Mouse (Mus musculus) macrophage (primary cell): ENCODE data around the gene Ltn1. TPM values are rescaled to one million over a fixed set of nuclear protein-coding genes. Genes with fewer than 3 reads are reported as not detected.

ENCODE experiments used
- H3K27ac ChIP-seq: fragments of 350-480 bp; formaldehyde crosslinking; 2 replicates; pipeline ENCODE4 v1.9.0; 2021
- H3K36me3 ChIP-seq: fragments of 350-480 bp; formaldehyde crosslinking; 2 replicates; pipeline ENCODE4 v1.9.0; 2021; ENCODE audit errors: inconsistent target
- H3K4me3 ChIP-seq: fragments of 350-480 bp; formaldehyde crosslinking; 2 replicates; pipeline ENCODE4 v1.9.0; 2021; ENCODE audit errors: inconsistent target
- H3K79me2 ChIP-seq: fragments of 350-480 bp; formaldehyde crosslinking; 2 replicates; pipeline ENCODE4 v1.9.0; 2021; ENCODE audit errors: inconsistent target
- WGBS: methylation state at CpG from one replicate; pipeline ENCODE4 v1.1.7; 2026; ENCODE audit warnings: inconsistent platforms; ENCODE audit not compliant: missing documents; 5-methylcytosine and 5-hydroxymethylcytosine counted together
- polyA plus RNA-seq: library from polyadenylated mRNA; stranded (reverse); fragments of 250-400 nt; gene quantifications from 3 replicates; pipeline ENCODE4 v1.2.4, GENCODE M21; 2018; ENCODE audit warnings: inconsistent platforms
- total RNA-seq, 78 experiments: library from RNA; depleted of rRNA; stranded (reverse); fragments of 250-400 nt; gene quantifications; 1 replicate in 9 of 78; 2 replicates in 24 of 78; 3 replicates in 43 of 78; 4 replicates in 2 of 78; pipeline ENCODE4 v1.2.4; 2018; ENCODE audit warnings: inconsistent platforms in 56 of 78

The Ltn1 gene
- 10 to 100 TPM; 25.5 to 70.2 (median 49.2) TPM for total RNA-seq (2018; cell fraction: chromatin; rRNA removed)
- total RNA-seq (2018; cell fraction: cytosol; rRNA removed): 10 to 100 TPM; 11.4 to 22.1 (median 17.0) TPM
- 10 to 100 TPM; 21.0 to 47.3 (median 30.2) TPM for total RNA-seq (2018; cell fraction: nucleus; rRNA removed)
- polyA plus RNA-seq: 9.2 to 17.3 TPM (median 11.8 TPM) in 3 replicates

DNA sequence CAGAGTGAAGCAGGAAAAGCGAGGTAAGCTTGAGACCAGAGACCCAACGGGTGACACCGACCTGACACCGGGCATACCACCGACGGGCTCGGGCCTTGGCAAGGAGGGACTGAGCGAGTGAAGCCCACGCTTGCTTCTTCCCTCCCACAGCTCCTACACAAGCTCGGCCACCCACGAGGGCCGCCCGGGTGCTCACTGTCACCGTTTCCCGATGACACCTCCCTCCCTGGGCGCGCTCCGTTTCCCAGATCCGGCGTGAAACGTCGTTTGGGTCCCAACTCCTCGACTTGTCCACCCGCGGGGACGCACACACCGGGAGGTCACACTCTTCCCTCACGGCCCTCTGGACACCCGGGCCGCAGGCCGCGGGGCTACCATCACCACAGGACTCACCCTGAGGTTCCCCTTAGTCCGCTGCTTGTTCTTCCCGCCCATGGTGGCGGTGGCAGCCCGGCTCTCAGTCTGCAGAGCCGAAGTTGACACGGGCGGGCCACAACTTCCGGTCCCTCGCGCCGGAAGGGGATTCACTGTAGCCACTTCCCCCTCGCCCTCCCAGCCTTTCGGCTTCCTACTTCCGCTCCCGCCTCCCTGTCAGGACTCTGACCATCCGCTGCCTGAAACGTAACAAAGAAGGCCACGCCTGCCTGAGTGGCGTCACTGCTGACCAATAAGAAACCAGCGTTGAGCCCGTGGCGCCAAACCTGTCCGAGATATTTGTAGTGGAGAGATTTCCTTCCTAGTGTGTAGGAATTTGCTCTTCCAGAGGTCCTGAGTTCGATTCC lies at the start of gene Ltn1:
Ltn1 (minus strand) TSS at position 580 of the 782 bp plus-strand sequence.
- Histone ChIP-seq H3K36me3 (peaks cover 5% of the 10 kb centered on the region; the same call in 1 of the 2 replicates), H3K27ac (peak within 1 kb of the TSS; percentile 35), H3K4me3 (peak within 1 kb of the TSS; percentile 85), H3K79me2 (peaks cover 51% of the 10 kb centered on the region)
- 1% methylated on average over 49 of the region's 56 CpGs for WGBS

DNA sequence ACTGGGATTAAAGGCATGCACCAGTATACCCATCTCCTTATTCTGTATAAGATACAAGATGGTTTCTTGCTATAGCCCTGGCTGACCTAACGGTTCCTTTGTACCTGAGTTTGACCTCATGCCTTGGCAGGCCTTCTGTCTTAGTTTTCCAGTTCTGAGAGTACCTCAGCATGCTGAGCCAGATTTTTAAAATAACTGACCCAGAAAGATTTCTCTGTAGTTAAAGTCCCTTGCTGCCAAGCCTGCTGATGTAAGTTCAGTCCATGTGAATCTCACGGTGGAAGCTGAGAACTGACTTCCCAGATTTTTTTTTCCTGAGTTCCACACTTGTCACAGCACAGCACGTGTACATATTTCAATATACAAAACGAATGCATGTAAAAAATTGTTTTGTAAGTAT lies 38.2 kb upstream of the Ltn1 start:
- no peak overlapping the region for H3K27ac ChIP-seq
- H3K4me3 ChIP-seq: no peak overlapping the region
- 91% methylated on average over 4 of the region's 4 CpGs for WGBS
- peaks cover 89% of the 10 kb centered on the region for H3K36me3 ChIP-seq
- no peaks in the 10 kb centered on the region for H3K79me2 ChIP-seq

DNA sequence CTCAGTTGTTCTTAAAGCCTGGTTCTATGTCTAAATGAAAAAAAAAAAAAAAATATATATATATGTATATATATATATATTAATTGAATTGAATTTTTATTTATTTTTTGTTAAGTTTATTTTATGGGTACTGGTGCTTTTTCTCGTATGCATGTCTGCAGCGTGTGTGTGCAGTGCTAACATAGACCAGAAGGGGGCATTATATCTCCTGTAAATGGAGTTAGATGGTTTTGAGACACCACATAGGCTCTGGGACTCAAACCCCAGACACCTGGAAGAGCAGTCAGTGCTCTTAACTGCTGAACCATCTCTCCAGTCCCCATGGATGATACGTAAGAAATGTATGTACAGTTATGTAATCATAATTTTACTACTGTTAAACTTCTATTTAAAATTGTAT lies 26.3 kb upstream of the Ltn1 start:
- Histone ChIP-seq H3K36me3 (peaks cover 40% of the 10 kb centered on the region), H3K79me2 (peaks cover 81% of the 10 kb centered on the region), H3K4me3 (no peak overlapping the region), H3K27ac (no peak overlapping the region)
- WGBS: 93% methylated on average over 3 of the region's 3 CpGs

DNA sequence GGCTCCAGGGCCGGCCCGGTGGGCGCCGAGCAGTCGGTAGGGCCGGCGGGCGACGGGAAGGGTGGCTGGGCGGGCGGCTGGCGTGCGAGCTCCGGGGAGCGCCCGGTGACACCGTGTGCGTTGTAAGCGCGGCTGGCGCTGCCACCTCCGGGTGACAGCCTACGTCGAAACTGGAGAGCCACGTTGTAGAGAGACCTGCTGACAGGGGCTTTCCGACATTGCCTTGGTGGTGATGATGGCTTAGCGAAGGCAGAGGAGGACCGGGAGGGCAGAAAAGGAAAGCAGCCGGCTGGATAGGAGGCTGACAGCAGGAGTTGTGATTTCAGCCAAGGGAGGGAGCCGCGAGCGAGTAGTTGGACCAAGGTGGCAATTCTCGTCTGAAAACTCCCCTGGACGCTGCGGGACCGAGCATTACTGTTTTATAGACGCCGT lies 22.8 kb upstream of the Ltn1 start:
- peaks cover 51% of the 10 kb centered on the region for H3K79me2 ChIP-seq
- peak overlapping the region; percentile 95 for H3K4me3 ChIP-seq
- peaks cover 11% of the 10 kb centered on the region; the same call in 1 of the 2 replicates for H3K36me3 ChIP-seq
- WGBS: 1% methylated on average over 38 of the region's 38 CpGs
- peak overlapping the region; percentile 45 for H3K27ac ChIP-seq

DNA sequence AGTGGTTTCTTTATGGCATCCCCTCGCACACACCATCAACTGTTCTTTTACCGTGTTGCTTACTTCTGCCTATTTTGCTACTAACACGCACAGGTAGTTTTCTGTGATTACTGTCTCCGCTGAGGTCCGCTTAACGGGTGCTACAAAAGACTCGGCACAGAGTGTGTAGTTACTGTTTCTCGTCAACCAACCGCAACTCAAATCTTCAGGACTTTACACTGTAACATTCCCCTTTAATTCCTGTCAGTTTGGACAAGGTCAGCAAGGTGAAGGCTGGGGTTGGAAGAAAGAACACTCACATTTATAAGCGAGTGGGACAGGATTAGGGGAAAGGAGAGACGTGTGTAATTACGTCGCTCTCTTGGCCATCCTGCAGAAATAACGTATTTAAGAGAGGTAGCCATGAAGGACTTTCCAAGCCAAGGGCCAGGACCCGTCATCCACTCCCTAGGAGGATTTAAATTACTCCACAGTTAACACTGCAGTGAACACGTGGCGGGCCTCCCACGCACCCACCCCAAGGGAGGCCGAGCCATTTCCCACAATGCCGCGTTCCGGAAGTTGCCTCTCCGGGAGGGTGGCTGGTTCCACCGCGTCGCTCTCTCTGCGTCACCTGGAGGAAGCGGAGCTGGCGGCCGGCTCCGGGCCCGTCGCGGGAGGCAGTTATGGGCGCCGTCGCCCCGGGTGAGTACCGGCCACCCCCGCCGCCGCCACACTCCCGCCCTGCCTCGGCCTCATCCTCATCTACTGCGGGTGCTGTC lies 22.2 kb upstream of the Ltn1 start, which contains the start of gene Usp16:
Usp16 (plus strand) TSS at position 285 of the 761 bp plus-strand sequence.
- Histone ChIP-seq H3K79me2 (peaks cover 45% of the 10 kb centered on the region), H3K4me3 (peak within 1 kb of the TSS; percentile 95), H3K36me3 (peaks cover 5% of the 10 kb centered on the region; the same call in 1 of the 2 replicates), H3K27ac (peak within 1 kb of the TSS; percentile 45)
- 13% methylated on average over 45 of the region's 45 CpGs for WGBS

DNA sequence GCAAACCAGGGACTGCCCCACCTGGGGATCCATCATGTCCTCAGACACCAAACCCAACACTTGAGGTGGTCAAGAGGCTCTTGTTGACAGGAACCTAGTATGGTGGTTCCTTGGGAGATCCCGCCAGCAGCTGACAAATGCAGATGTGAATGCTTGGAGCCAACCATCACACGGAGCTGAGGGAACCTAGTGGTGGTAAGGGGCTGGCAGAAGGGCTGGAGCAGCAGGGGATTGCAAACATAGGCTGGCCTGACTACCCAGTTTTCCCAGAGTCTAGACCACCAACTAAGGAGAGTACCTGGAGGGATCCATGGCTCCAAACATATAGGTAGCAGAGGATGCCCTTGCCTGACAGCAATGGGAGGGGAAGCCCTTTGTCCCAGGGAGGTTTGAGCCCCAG lies 20.8 kb upstream of the Ltn1 start:
- no peaks in the 10 kb centered on the region for H3K36me3 ChIP-seq
- no peak overlapping the region for H3K27ac ChIP-seq
- WGBS: 91% methylated on average over 2 of the region's 2 CpGs
- no peak overlapping the region for H3K4me3 ChIP-seq
- H3K79me2 ChIP-seq: peaks cover 31% of the 10 kb centered on the region

DNA sequence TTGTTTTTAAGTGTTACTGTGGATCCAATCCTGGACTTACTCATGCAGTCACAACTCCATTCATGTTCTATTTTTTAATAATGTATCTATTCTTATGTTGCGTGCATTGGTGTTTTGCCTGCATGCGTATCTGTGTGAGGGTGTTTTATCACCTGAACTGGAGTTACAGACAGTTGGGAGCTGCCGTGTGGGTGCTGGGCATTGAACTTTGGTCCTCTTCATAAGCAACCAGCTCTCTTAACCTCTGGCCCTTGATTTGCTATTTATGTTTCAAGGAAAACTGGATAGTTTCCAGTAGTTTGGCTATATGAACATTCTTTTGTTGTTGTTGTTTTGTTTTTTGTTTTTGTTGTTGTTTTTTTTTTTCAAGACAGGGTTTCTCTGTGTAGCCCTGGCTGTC lies 13.1 kb upstream of the Ltn1 start:
- Histone ChIP-seq H3K36me3 (no peaks in the 10 kb centered on the region), H3K27ac (no peak overlapping the region), H3K79me2 (no peaks in the 10 kb centered on the region; the same call in 1 of the 2 replicates), H3K4me3 (no peak overlapping the region)
- WGBS: 100% methylated on average over 3 of the region's 3 CpGs

DNA sequence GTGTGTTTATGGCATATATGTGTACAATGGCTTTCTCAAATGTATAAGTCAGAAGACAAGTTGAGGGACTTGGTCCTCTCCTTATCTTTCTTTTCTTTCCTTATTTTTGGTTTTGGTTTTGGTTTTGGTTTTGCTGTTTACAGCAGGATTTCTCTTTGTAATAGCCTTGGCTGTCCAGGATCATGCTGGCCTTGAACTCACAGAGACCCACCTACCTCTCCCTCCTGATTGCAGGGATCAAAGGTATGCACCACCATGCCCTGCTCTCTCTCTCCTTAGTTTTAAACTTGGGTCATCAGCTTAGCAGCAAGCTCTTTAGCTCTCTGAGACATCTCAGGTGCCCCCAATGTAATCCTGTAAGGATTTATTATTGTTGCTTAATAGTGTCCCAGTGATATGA lies 12.7 kb upstream of the Ltn1 start:
- Histone ChIP-seq H3K27ac (no peak overlapping the region), H3K79me2 (no peaks in the 10 kb centered on the region; the same call in 1 of the 2 replicates), H3K36me3 (no peaks in the 10 kb centered on the region), H3K4me3 (no peak overlapping the region)

DNA sequence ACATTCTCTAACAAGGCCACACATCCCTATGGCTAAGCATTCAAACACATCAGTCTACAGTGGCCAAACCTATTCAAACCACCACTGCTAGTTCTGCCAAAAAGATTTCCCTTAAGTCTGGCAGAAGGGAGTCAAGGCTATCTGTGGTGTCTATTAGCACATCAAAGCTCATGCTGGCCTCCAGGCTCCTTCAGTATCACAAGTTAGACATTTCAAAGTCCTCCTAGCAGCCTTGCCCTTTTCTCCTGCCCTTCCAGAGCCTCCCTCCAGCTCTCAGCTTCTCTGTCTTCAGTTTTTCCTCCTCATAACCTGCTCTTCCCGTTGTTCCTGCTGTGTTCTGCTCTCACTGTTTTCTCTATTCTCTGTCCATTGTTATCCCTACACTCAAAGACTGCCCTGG lies 11.7 kb upstream of the Ltn1 start:
- Histone ChIP-seq H3K36me3 (no peaks in the 10 kb centered on the region), H3K79me2 (no peaks in the 10 kb centered on the region; the same call in 1 of the 2 replicates), H3K27ac (no peak overlapping the region), H3K4me3 (no peak overlapping the region)
- 64% methylated on average over 1 of the region's 1 CpGs for WGBS

DNA sequence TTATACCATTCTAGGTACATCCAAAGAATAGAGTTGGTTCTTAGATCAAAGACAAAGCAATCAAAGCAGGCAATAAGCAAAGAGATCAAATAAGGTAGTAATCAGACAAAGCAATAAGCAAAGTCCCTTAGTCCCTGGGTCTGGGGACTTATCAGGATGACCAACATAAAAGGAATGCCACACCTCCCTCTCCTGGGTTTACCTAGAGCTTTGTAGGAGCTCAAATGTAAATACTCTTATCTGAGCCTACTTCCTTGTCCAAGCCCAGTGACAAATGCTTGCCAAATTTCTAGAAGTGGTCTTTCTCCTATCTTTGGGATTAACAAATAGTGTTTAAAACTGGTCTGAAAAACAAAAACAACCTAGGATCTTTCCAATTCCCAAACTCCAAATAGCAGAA lies 10.8 kb upstream of the Ltn1 start:
- H3K36me3 ChIP-seq: no peaks in the 10 kb centered on the region
- H3K4me3 ChIP-seq: no peak overlapping the region
- no peaks in the 10 kb centered on the region; the same call in 1 of the 2 replicates for H3K79me2 ChIP-seq
- H3K27ac ChIP-seq: no peak overlapping the region

DNA sequence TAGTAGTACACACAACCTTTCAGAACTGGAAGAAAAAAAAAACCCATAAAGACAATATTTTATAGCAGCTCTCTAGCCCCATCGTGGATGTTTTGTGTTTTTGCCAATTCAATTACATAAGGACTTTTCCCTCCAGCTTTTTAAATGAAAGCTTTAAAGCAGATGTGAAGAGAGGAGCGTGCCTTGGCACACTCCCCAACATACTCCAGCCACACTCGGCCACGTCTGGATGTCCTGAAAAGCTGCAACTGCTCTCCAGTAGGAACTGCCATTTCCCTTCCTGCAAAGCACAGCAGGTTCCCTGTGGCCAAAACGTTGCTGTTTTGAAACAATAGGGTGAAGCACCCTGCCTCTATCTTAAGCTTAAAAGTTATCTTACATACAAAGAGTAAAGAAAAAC lies 9.9 kb upstream of the Ltn1 start:
- WGBS: 72% methylated on average over 5 of the region's 5 CpGs
- H3K27ac ChIP-seq: no peak overlapping the region
- no peaks in the 10 kb centered on the region; the same call in 1 of the 2 replicates for H3K79me2 ChIP-seq
- H3K4me3 ChIP-seq: no peak overlapping the region
- no peaks in the 10 kb centered on the region for H3K36me3 ChIP-seq

DNA sequence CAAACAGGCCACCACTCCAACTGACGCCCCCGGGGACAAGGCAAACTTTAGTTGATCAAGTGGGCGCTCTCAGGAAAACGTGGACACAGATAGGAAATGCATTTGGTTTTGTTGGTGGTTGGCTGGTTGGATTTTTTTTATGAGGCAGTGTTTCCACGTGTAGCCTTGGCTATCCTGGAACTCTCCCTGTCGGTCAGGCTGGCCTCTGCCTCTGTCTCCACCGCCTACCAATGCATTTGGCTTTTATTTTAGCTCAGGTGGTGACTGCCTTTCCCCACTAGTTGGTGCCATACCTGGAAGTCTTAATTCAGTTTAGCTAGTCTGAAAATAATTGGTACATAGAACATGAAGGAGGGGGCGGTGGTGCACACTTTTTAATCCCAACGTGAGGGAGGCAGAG lies 8.7 kb upstream of the Ltn1 start:
- no peaks in the 10 kb centered on the region for H3K36me3 ChIP-seq
- WGBS: 6% methylated on average over 9 of the region's 9 CpGs
- H3K27ac ChIP-seq: peak overlapping the region; percentile 77
- H3K79me2 ChIP-seq: no peaks in the 10 kb centered on the region; the same call in 1 of the 2 replicates
- H3K4me3 ChIP-seq: peak overlapping the region; percentile 93

DNA sequence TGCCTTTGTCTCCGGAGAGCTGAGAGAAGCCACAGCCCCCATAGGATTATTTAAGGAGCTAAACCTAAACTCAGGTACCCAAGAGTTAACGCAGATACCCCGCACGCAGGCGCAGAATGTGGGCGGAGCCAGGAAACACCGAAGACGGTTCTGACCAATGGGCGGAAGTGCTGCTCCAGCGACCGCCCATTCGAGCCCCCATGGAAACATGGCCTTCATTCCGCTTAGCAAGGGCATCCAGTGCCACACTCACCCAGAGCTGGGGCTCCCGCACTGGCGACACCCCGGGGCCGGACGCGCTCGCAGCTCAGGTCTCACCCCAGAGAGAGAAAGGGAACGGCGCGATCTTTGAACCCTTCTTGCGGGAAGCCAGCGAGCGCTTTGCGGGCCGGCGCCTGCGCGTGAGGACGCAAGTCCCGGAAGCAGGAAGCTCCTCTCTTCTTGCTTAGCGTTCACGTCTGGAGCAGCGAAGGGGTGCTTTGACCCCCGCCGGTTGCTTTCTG lies 7.8 kb upstream of the Ltn1 start, which contains the start of gene Rwdd2b:
Rwdd2b (minus strand) TSS at position 390 of the 503 bp plus-strand sequence.
- under 1% methylated on average over 28 of the region's 38 CpGs for WGBS

DNA sequence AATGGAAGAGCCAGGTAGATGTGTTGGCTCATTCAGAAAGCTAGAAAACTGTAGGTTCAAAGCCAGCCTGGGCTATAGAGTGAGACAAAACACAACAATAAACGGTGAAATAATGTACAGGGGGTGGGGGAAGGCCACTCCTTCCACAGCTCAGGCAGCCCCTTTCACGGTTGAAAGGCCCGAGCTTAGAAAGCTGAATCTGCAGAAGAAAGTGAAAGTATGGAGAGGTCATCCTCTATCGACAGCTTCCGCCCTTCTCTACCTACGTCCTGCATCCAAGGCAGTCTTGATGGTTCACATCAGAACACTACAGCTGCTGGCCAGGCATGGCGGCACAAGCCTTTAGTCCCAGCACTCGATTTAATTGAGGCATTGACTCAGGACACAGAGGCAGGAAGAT lies 6.3 kb upstream of the Ltn1 start:
- Histone ChIP-seq H3K36me3 (no peaks in the 10 kb centered on the region), H3K79me2 (no peaks in the 10 kb centered on the region; the same call in 1 of the 2 replicates), H3K27ac (no peak overlapping the region), H3K4me3 (no peak overlapping the region)
- 92% methylated on average over 6 of the region's 8 CpGs for WGBS

More for the DNA sequence above, 7.8 kb upstream of the Ltn1 start, which contains the start of gene Rwdd2b:
- Histone ChIP-seq H3K36me3 (no peaks in the 10 kb centered on the region), H3K27ac (peak within 1 kb of the TSS; percentile 77), H3K4me3 (peak within 1 kb of the TSS; percentile 93), H3K79me2 (no peaks in the 10 kb centered on the region; the same call in 1 of the 2 replicates)
